Mouse (Mus musculus) liver, embryonic 13.5 days (tissue): ENCODE results near the gene Cxcl17. TPM values are rescaled to one million over a fixed set of nuclear protein-coding genes. Genes with fewer than 3 reads are reported as not detected.
"Not testable (repeated sequence)": the region's sequence is repeated elsewhere in the genome, so short reads cannot be mapped to it uniquely, and the experiment has no call there.

Experiments
- ATAC-seq: fragments of 200-750 bp; cut with Nextera tagmentation; 2 replicates; pipeline ENCODE4 v1.8.0; 2017; ENCODE audit warnings: low read depth, mild to moderate bottlenecking, moderate number of reproducible peaks, moderate library complexity
- DNase-seq: peaks from one replicate; pipeline ENCODE4 v3.0.0; 2022
- H3K27ac ChIP-seq: fragments of 300-500 bp; sonication (generic); 2 replicates; pipeline ENCODE4 v1.5.1; 2015; ENCODE audit warnings: moderate library complexity, mild to moderate bottlenecking, inconsistent platforms
- H3K27me3 ChIP-seq: fragments of 300-500 bp; sonication (generic); 2 replicates; pipeline ENCODE4 v1.6.1; 2015; ENCODE audit warnings: mild to moderate bottlenecking, inconsistent platforms
- H3K36me3 ChIP-seq: fragments of 300-500 bp; sonication (generic); 2 replicates; pipeline ENCODE4 v1.6.1; 2015; ENCODE audit warnings: mild to moderate bottlenecking, inconsistent platforms
- H3K4me1 ChIP-seq: fragments of 300-500 bp; sonication (generic); replicated peaks from 2 replicates; pipeline ENCODE4 v1.6.1; 2015; ENCODE audit warnings: inconsistent platforms
- H3K4me2 ChIP-seq: fragments of 300-500 bp; sonication (generic); 2 replicates; pipeline ENCODE4 v1.6.1; 2015; ENCODE audit warnings: inconsistent platforms, mild to moderate bottlenecking, moderate library complexity
- H3K4me3 ChIP-seq: fragments of 300-500 bp; sonication (generic); replicated peaks from 2 replicates; pipeline ENCODE4 v1.5.1; 2015; ENCODE audit warnings: mild to moderate bottlenecking, inconsistent platforms
- H3K9ac ChIP-seq: fragments of 300-500 bp; sonication (generic); 2 replicates; pipeline ENCODE4 v1.6.1; 2015; ENCODE audit warnings: mild to moderate bottlenecking, inconsistent platforms
- H3K9me3 ChIP-seq: fragments of 300-500 bp; sonication (generic); replicated peaks from 2 replicates; pipeline ENCODE4 v1.6.1; 2016; ENCODE audit warnings: inconsistent platforms
- WGBS: fragments of 180-500 bp; shearing (Covaris S2); methylation state at CpG from one replicate; pipeline ENCODE4 v1.1.7; 2015; ENCODE audit not compliant: insufficient replicate concordance; 5-methylcytosine and 5-hydroxymethylcytosine counted together
- polyA plus RNA-seq: library from polyadenylated mRNA; unstranded; fragments of >200 nt; fragmentation: Nextera tagmentation; extraction: Ambion mirVana; gene quantifications from 2 replicates; pipeline ENCODE4 v1.2.1, GENCODE M21; 2015

Gene Cxcl17
- polyA plus RNA-seq, 1 experiment from 2014 or later, result not detected

GRCm38 (mm10) chr7:25399028-25399427, 13.7 kb downstream of the Cxcl17 start:
- H3K4me1 ChIP-seq, result peaks cover 33% of the 10 kb centered on the region
- H3K9me3 ChIP-seq, H3K9ac ChIP-seq, H3K36me3 ChIP-seq, H3K27ac ChIP-seq, H3K27me3 ChIP-seq, ATAC-seq, H3K4me3 ChIP-seq, DNase-seq, H3K4me2 ChIP-seq: not testable (repeated sequence)

GRCm38 (mm10) chr7:25398610-25399009, 14.1 kb downstream of the Cxcl17 start, which contains the start of gene Lipe:
TSS of gene Lipe (minus strand) at chr7:25398710.
- H3K27me3 ChIP-seq, result peaks cover 9% of the 10 kb centered on the region; the same call in 1 of the 2 replicates
- no peak within 1 kb of the TSS for H3K27ac ChIP-seq
- peaks cover 37% of the 10 kb centered on the region for H3K4me1 ChIP-seq
- ATAC-seq (no peak), DNase-seq (no peak)
- H3K36me3 ChIP-seq, result no peaks in the 10 kb centered on the region
- no peaks in the 10 kb centered on the region for H3K9me3 ChIP-seq
- no peak within 1 kb of the TSS for H3K4me2 ChIP-seq
- no peak within 1 kb of the TSS for H3K4me3 ChIP-seq
- no peak within 1 kb of the TSS for H3K9ac ChIP-seq
- 79% methylated on average over 1 of the region's 1 CpGs for WGBS

- H3K27me3 ChIP-seq, result peaks cover 9% of the 10 kb centered on the region; the same call in 1 of the 2 replicates
- no peak for DNase-seq
- H3K9ac ChIP-seq, result no peak overlapping the region
- no peaks in the 10 kb centered on the region for H3K9me3 ChIP-seq
- no peak overlapping the region for H3K4me2 ChIP-seq
- 0 out of 2 replicates have a peak overlapping the region, but pooled peaks have one; percentile 26 for H3K27ac ChIP-seq
- 86% methylated on average over 14 of the region's 14 CpGs for WGBS
- ATAC-seq, result no peak
- H3K36me3 ChIP-seq, result no peaks in the 10 kb centered on the region
- H3K4me3 ChIP-seq, result peak overlapping the region; percentile 67; the same call in 1 of the 2 replicates
- peaks cover 38% of the 10 kb centered on the region for H3K4me1 ChIP-seq
Observed at GRCm38 (mm10) chr7:25396621-25397020, 16.1 kb downstream of the Cxcl17 start.

- DNase-seq (peak; percentile 91), ATAC-seq (peak; percentile 95)
- Histone ChIP-seq H3K4me2 (peak overlapping the region; percentile 97), H3K27ac (peak overlapping the region; percentile 26), H3K36me3 (no peaks in the 10 kb centered on the region), H3K9me3 (no peaks in the 10 kb centered on the region), H3K4me3 (peak overlapping the region; percentile 67), H3K27me3 (peaks cover 9% of the 10 kb centered on the region; the same call in 1 of the 2 replicates), H3K4me1 (peaks cover 46% of the 10 kb centered on the region), H3K9ac (peak overlapping the region; percentile 77)
- WGBS, result 6% methylated on average over 52 of the region's 52 CpGs
Observed at GRCm38 (mm10) chr7:25395558-25396521, 16.8 kb downstream of the Cxcl17 start.

- Histone ChIP-seq H3K4me1 (peaks cover 53% of the 10 kb centered on the region), H3K36me3 (no peaks in the 10 kb centered on the region), H3K4me3 (peak overlapping the region; percentile 67), H3K9me3 (no peaks in the 10 kb centered on the region), H3K4me2 (peak overlapping the region; percentile 97), H3K9ac (peak overlapping the region; percentile 77), H3K27ac (no peak overlapping the region), H3K27me3 (peaks cover 9% of the 10 kb centered on the region; the same call in 1 of the 2 replicates)
- WGBS, result under 1% methylated on average over 22 of the region's 22 CpGs
- no peak for DNase-seq
- ATAC-seq, result peak; percentile 10; the same call in 1 of the 2 replicates
Observed at GRCm38 (mm10) chr7:25395186-25395557, 17.5 kb downstream of the Cxcl17 start.

- ATAC-seq, result no peak
- 17% methylated on average over 7 of the region's 7 CpGs for WGBS
- Histone ChIP-seq H3K4me3 (peak overlapping the region; percentile 67), H3K4me1 (peaks cover 57% of the 10 kb centered on the region), H3K4me2 (peak overlapping the region; percentile 97), H3K27me3 (peaks cover 9% of the 10 kb centered on the region; the same call in 1 of the 2 replicates), H3K27ac (no peak overlapping the region), H3K9me3 (no peaks in the 10 kb centered on the region), H3K9ac (peak overlapping the region; percentile 77), H3K36me3 (no peaks in the 10 kb centered on the region)
- no peak for DNase-seq
Observed at GRCm38 (mm10) chr7:25394754-25395153, 17.9 kb downstream of the Cxcl17 start.

GRCm38 (mm10) chr7:25393451-25394210, 19.1 kb downstream of the Cxcl17 start:
- WGBS, result 68% methylated on average over 8 of the region's 8 CpGs
- Histone ChIP-seq H3K9ac (0 out of 2 replicates have a peak overlapping the region, but pooled peaks have one; percentile 77), H3K27ac (no peak overlapping the region), H3K27me3 (peaks cover 9% of the 10 kb centered on the region; the same call in 1 of the 2 replicates), H3K4me2 (peak overlapping the region; percentile 97), H3K4me3 (no peak overlapping the region), H3K4me1 (peaks cover 66% of the 10 kb centered on the region), H3K36me3 (no peaks in the 10 kb centered on the region), H3K9me3 (no peaks in the 10 kb centered on the region)
- DNase-seq (no peak), ATAC-seq (no peak)

- 0 out of 2 replicates have a peak, but pooled peaks cover under 1% of the 10 kb centered on the region for H3K36me3 ChIP-seq
- no peaks in the 10 kb centered on the region for H3K9me3 ChIP-seq
- H3K4me3 ChIP-seq, result no peak overlapping the region
- H3K27me3 ChIP-seq, result peaks cover 9% of the 10 kb centered on the region; the same call in 1 of the 2 replicates
- H3K27ac ChIP-seq, result no peak overlapping the region
- ATAC-seq (no peak), DNase-seq (no peak)
- H3K9ac ChIP-seq, result no peak overlapping the region
- H3K4me1 ChIP-seq, result peaks cover 69% of the 10 kb centered on the region
- 66% methylated on average over 7 of the region's 7 CpGs for WGBS
- no peak overlapping the region for H3K4me2 ChIP-seq
Observed at GRCm38 (mm10) chr7:25392851-25393250, 19.8 kb downstream of the Cxcl17 start.

GRCm38 (mm10) chr7:25391856-25392453, 20.7 kb downstream of the Cxcl17 start:
- 66% methylated on average over 2 of the region's 2 CpGs for WGBS
- DNase-seq, result no peak
- 0 out of 2 replicates have a peak, but pooled peaks cover 4% of the 10 kb centered on the region for H3K36me3 ChIP-seq

GRCm38 (mm10) chr7:25390986-25391385, 21.7 kb downstream of the Cxcl17 start:
- no peaks in the 10 kb centered on the region for H3K9me3 ChIP-seq
- ATAC-seq (no peak), DNase-seq (no peak)
- 0 out of 2 replicates have a peak, but pooled peaks cover 4% of the 10 kb centered on the region for H3K36me3 ChIP-seq
- 49% methylated on average over 2 of the region's 2 CpGs for WGBS
- H3K4me2 ChIP-seq, result no peak overlapping the region
- H3K27ac ChIP-seq, result peak overlapping the region; percentile 65
- H3K4me3 ChIP-seq, result no peak overlapping the region
- H3K27me3 ChIP-seq, result peaks cover 9% of the 10 kb centered on the region; the same call in 1 of the 2 replicates
- peaks cover 79% of the 10 kb centered on the region for H3K4me1 ChIP-seq
- H3K9ac ChIP-seq, result peak overlapping the region; percentile 36

More at GRCm38 (mm10) chr7:25391856-25392453, 20.7 kb downstream of the Cxcl17 start:
- Histone ChIP-seq H3K27me3 (peaks cover 9% of the 10 kb centered on the region; the same call in 1 of the 2 replicates), H3K4me2 (no peak overlapping the region), H3K27ac (no peak overlapping the region), H3K9ac (no peak overlapping the region), H3K4me1 (peaks cover 75% of the 10 kb centered on the region), H3K9me3 (no peaks in the 10 kb centered on the region), H3K4me3 (no peak overlapping the region)
- no peak for ATAC-seq
